Mouse (Mus musculus): ENCODE results near the gene Rrbp1. TPM values are rescaled to one million over a fixed set of nuclear protein-coding genes. Genes with fewer than 3 reads are reported as not detected.

Rrbp1 gene
- polyA plus RNA-seq, 1 experiment: 386 TPM

- Histone ChIP-seq H3K9me3 (no peaks in the 10 kb centered on the region), H3K4me3 (replicated peaks) (peak overlapping the region; percentile 59), H3K36me3 (replicated peaks; ENCODE audit: low read length) (peaks cover 29% of the 10 kb centered on the region), H3K27me3 (replicated peaks) (no peaks in the 10 kb centered on the region), H3K4me1 (peaks cover 50% of the 10 kb centered on the region)
- TF ChIP-seq FLI1 (IDR thresholded peaks at IDR 0.05; ENCODE audit: low read length) (no peak), GATA1 (IDR thresholded peaks at IDR 0.05; ENCODE audit: borderline replicate concordance, low read length) (no peak)
These were observed 81.3 kb downstream of the Rrbp1 start for GRCm38 (mm10) chr2:143929607-143930311.

GRCm38 (mm10) chr2:143925826-143926225, 85.2 kb downstream of the Rrbp1 start:
- no peak for TF ChIP-seq GATA1 (IDR thresholded peaks at IDR 0.05; ENCODE audit: borderline replicate concordance, low read length)
- TF ChIP-seq FLI1 (IDR thresholded peaks at IDR 0.05; ENCODE audit: low read length): no peak
- Histone ChIP-seq H3K4me1 (peaks cover 39% of the 10 kb centered on the region), H3K36me3 (replicated peaks; ENCODE audit: low read length) (peaks cover 16% of the 10 kb centered on the region), H3K4me3 (replicated peaks) (no peak overlapping the region), H3K27me3 (replicated peaks) (no peaks in the 10 kb centered on the region), H3K9me3 (no peaks in the 10 kb centered on the region)

GRCm38 (mm10) chr2:143924085-143924484, 87.0 kb downstream of the Rrbp1 start:
- peaks cover 16% of the 10 kb centered on the region for H3K36me3 ChIP-seq (replicated peaks; ENCODE audit: low read length)
- H3K27me3 ChIP-seq (replicated peaks): no peaks in the 10 kb centered on the region
- H3K4me1 ChIP-seq: peaks cover 43% of the 10 kb centered on the region
- H3K4me3 ChIP-seq (replicated peaks): peak overlapping the region; percentile 19
- TF ChIP-seq GATA1 (IDR thresholded peaks at IDR 0.05; ENCODE audit: borderline replicate concordance, low read length) (no peak), FLI1 (IDR thresholded peaks at IDR 0.05; ENCODE audit: low read length) (no peak)
- no peaks in the 10 kb centered on the region for H3K9me3 ChIP-seq

- TF ChIP-seq GATA1 (IDR thresholded peaks at IDR 0.05; ENCODE audit: borderline replicate concordance, low read length) (no peak), FLI1 (IDR thresholded peaks at IDR 0.05; ENCODE audit: low read length) (no peak)
- peak overlapping the region; percentile 24 for H3K4me3 ChIP-seq (replicated peaks)
- H3K9me3 ChIP-seq: no peaks in the 10 kb centered on the region
- H3K36me3 ChIP-seq (replicated peaks; ENCODE audit: low read length): peaks cover 2% of the 10 kb centered on the region
- H3K4me1 ChIP-seq: peaks cover 52% of the 10 kb centered on the region
- no peaks in the 10 kb centered on the region for H3K27me3 ChIP-seq (replicated peaks)
These were observed 92.1 kb downstream of the Rrbp1 start for GRCm38 (mm10) chr2:143918831-143919502.

- peaks cover 4% of the 10 kb centered on the region for H3K27me3 ChIP-seq (replicated peaks)
- no peaks in the 10 kb centered on the region for H3K36me3 ChIP-seq (replicated peaks; ENCODE audit: low read length)
- H3K4me3 ChIP-seq (replicated peaks): peak overlapping the region; percentile 96
- TF ChIP-seq FLI1 (IDR thresholded peaks at IDR 0.05; ENCODE audit: low read length): no peak
- no peak for TF ChIP-seq GATA1 (IDR thresholded peaks at IDR 0.05; ENCODE audit: borderline replicate concordance, low read length)
- no peaks in the 10 kb centered on the region for H3K9me3 ChIP-seq
- peaks cover 46% of the 10 kb centered on the region for H3K4me1 ChIP-seq
These were observed 93.4 kb downstream of the Rrbp1 start for GRCm38 (mm10) chr2:143917622-143918021.

GRCm38 (mm10) chr2:143916229-143916628, 94.8 kb downstream of the Rrbp1 start:
- peak overlapping the region; percentile 96 for H3K4me3 ChIP-seq (replicated peaks)
- no peaks in the 10 kb centered on the region for H3K9me3 ChIP-seq
- peaks cover 4% of the 10 kb centered on the region for H3K27me3 ChIP-seq (replicated peaks)
- no peak for TF ChIP-seq FLI1 (IDR thresholded peaks at IDR 0.05; ENCODE audit: low read length)
- no peak; the same call in 2 of the 3 replicates for TF ChIP-seq GATA1 (IDR thresholded peaks at IDR 0.05; ENCODE audit: borderline replicate concordance, low read length)
- peaks cover 46% of the 10 kb centered on the region for H3K4me1 ChIP-seq
- H3K36me3 ChIP-seq (replicated peaks; ENCODE audit: low read length): no peaks in the 10 kb centered on the region

- TF ChIP-seq GATA1 (IDR thresholded peaks at IDR 0.05; ENCODE audit: borderline replicate concordance, low read length): no peak
- no peak for TF ChIP-seq FLI1 (IDR thresholded peaks at IDR 0.05; ENCODE audit: low read length)
- no peaks in the 10 kb centered on the region for H3K36me3 ChIP-seq (replicated peaks; ENCODE audit: low read length)
- peaks cover 40% of the 10 kb centered on the region for H3K4me1 ChIP-seq
- peak overlapping the region; percentile 96 for H3K4me3 ChIP-seq (replicated peaks)
- H3K9me3 ChIP-seq: no peaks in the 10 kb centered on the region
- peaks cover 4% of the 10 kb centered on the region for H3K27me3 ChIP-seq (replicated peaks)
These were observed 95.4 kb downstream of the Rrbp1 start for GRCm38 (mm10) chr2:143915600-143916135.

- H3K4me1 ChIP-seq: peaks cover 36% of the 10 kb centered on the region
- peaks cover 4% of the 10 kb centered on the region for H3K27me3 ChIP-seq (replicated peaks)
- H3K36me3 ChIP-seq (replicated peaks; ENCODE audit: low read length): no peaks in the 10 kb centered on the region
- TF ChIP-seq GATA1 (IDR thresholded peaks at IDR 0.05; ENCODE audit: borderline replicate concordance, low read length): no peak
- no peak for TF ChIP-seq FLI1 (IDR thresholded peaks at IDR 0.05; ENCODE audit: low read length)
- H3K4me3 ChIP-seq (replicated peaks): peak within 1 kb of the TSS; percentile 96
- no peaks in the 10 kb centered on the region for H3K9me3 ChIP-seq
These were observed 96.1 kb downstream of the Rrbp1 start, which contains the start of gene Dstn for GRCm38 (mm10) chr2:143914760-143915599. Gene Dstn, plus strand, starts transcription at chr2:143915320.

GRCm38 (mm10) chr2:143914221-143914620, 96.8 kb downstream of the Rrbp1 start:
- Histone ChIP-seq H3K4me3 (replicated peaks) (peak overlapping the region; percentile 96), H3K4me1 (peaks cover 33% of the 10 kb centered on the region), H3K36me3 (replicated peaks; ENCODE audit: low read length) (no peaks in the 10 kb centered on the region), H3K9me3 (no peaks in the 10 kb centered on the region), H3K27me3 (replicated peaks) (peaks cover 4% of the 10 kb centered on the region)
- TF ChIP-seq GATA1 (IDR thresholded peaks at IDR 0.05; ENCODE audit: borderline replicate concordance, low read length) (no peak), FLI1 (IDR thresholded peaks at IDR 0.05; ENCODE audit: low read length) (no peak)
